Mouse (Mus musculus): ENCODE measurements around the gene Rras. TPM values are rescaled to one million over a fixed set of nuclear protein-coding genes. Genes with fewer than 3 reads are reported as not detected.

The Rras gene
- total RNA-seq, 4 experiments from 2014 or later, result 13.7 to 16.8 (median 15.2) TPM

GRCm38 (mm10) chr7:45052181-45052861, 34.6 kb downstream of the Rras start:
- peak in 1 of 2 experiments; percentile 41 for DNase-seq (ENCODE audit: low spot score in 2 of 2)

- DNase-seq (ENCODE audit: low spot score in 2 of 2), result no peak
These were observed 35.0 kb downstream of the Rras start, which contains the start of gene Prr12 for GRCm38 (mm10) chr7:45052862-45053116. Gene Prr12 (minus strand): TSS chr7:45052881.

GRCm38 (mm10) chr7:45053117-45053930, 35.6 kb downstream of the Rras start:
- DNase-seq (ENCODE audit: low spot score in 2 of 2), result peak in 1 of 2 experiments; percentile 64

- DNase-seq (ENCODE audit: low spot score in 2 of 2), result peak; percentile 92 to 95
These were observed 36.3 kb downstream of the Rras start for GRCm38 (mm10) chr7:45053931-45054510.

GRCm38 (mm10) chr7:45056329-45056971, 38.7 kb downstream of the Rras start:
- no peak for DNase-seq (ENCODE audit: low spot score in 2 of 2)

DNA sequence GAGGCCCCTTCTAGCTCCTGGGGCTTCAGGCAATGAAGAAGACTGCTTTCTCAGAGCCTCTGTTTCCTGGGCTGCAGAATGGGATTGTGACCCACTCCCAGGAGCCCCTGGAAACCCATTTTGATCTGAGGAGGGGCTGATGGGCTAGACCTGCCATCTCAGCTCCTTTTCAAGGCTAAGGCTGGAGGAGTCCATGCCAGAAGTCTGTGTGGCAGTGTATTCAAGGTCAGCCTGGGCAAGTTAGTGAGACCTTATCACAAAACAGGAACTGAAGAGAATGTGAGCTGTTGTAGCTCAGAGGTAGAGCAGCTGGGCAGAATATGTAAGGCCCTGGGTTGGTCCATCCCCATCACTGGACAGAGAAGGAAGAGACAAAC, 39.2 kb downstream of the Rras start:
- DNase-seq (ENCODE audit: low spot score in 2 of 2), result no peak

DNA sequence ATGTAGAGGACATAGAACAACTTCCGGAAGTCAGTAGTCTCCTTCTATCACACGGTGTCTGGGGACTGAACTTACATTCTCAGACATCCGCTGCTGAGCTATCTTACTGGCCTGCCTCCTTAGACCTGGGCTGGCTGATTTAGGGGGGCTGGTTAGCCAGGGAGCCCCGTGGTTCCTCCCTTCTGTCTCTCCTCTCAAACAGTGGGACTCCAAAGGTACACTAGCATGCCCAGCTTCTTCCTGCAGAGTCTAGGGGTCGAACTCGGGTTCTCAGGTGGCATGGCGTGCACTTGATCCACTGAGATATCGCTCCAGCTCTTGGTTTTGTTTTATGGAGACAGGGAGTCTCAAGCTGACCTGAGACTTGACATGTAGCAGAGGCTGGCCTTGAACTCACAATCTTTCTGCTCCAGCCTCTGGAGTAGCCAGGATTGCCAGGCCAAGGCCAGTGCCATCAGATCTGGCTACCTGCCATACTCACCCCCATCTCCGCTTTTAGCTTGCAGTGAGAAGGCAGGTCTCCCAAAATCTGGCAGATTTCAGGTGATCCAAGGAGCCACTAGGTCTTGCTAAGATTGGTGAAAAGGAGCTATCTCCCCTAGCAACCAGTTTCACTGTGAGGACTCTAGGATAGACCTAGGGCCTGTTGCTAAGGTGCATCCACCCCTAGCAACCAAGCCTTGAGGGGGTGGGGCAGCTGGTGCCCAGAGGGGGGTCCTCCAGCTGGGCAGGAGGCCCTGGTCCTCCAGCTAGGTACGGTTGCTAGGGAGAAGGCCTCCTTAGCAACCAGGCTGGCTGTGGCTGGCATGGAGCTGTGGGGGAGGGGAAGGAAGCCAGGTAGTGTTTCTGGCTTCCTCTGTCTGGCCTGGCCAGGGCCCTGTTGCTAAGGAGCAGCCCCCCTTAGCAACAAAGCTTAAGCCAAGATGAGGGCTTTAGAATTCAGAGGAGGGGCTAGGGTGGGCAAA, 41.1 kb downstream of the Rras start:
- no peak for DNase-seq (ENCODE audit: low spot score in 2 of 2)

DNA sequence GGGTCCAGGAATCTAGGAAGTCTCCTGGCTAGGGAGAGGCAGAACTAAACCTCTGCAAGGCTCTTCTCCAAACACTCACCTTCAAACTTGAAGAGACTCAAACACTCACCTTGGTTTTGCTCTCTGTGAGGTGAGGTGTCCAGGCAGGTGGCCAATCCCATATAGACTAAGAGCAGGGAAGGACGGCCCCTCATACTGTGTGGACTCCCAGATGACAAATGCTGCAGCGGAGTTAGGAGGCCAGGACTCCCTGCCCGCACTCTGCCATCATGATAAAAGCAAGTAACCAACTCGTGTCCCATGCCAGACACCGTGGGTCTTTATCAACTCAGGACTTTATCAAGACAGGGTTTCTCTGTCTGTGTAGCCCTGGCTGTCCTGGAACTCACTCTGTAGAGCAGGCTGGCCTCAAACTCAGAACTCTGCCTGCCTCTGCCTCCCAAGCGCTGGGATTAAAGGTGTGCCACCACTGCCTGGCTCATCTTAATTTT, 42.9 kb downstream of the Rras start:
- DNase-seq (ENCODE audit: low spot score in 2 of 2), result no peak

- DNase-seq (ENCODE audit: low spot score in 2 of 2), result no peak
These were observed 43.8 kb downstream of the Rras start for GRCm38 (mm10) chr7:45061532-45062075.

GRCm38 (mm10) chr7:45062239-45062835, 44.6 kb downstream of the Rras start, which contains the start of the genes Nosip and Prrg2:
Gene Nosip (plus strand): TSS chr7:45062429.
Gene Prrg2 (minus strand): TSS chr7:45062677.
- peak; percentile 94 to 95 for DNase-seq (ENCODE audit: low spot score in 2 of 2)

DNA sequence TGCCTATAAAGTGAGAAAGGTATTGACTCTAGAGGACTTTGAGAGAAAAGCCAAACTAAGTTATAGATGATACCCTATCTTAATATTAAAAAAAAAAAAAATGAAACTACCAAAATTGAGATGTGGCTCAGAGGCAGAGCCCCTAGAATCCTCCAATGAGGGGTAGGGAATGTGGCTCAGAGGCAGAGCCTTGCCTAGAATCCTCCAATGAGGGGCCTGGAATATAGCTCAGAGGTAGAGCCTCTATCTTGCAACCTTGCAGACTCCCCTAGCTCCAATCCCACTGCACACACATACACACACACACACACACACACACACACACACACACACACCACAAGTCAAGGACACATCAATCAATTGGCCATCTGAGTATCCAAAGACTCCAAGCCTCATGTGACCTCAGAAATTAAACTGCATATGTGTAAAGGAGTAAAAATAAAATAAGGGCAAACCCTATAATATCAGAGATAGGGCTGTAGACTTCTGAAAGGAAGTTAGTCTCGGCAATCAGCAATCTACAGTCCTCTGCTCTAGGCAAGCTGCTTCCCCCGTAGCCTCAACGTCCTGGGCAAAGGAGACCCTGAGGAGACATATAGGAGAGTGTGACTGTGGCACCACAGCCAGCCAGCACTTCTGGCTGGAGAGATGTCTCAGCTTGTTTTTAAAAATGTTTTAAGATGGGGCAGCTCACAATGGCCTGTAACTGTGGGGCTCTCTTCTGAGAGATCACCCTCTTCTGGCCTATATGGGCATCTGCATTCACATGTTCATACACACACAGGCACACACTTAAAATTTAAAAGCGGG, 49.6 kb downstream of the Rras start:
- no peak for DNase-seq (ENCODE audit: low spot score in 2 of 2)

DNA sequence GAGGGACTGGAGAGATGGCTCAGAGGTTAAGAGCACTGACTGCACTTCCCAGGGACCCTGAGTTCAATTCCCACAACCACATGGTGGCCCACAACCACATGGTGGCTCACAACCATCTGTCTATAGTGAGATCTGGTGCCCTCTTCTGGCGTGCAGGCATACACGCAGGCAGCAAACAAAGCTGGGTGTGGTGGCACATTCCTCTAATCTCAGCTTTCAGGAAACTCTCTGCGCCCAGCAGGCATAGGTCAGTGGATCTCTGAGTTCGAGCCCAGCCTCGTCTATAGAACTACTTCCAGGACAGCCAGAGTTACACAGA, 50.2 kb downstream of the Rras start:
- DNase-seq (ENCODE audit: low spot score in 2 of 2), result no peak

GRCm38 (mm10) chr7:45069671-45070070, 51.9 kb downstream of the Rras start:
- DNase-seq (ENCODE audit: low spot score in 2 of 2), result no peak

Small RNA genes within 50 kb of the gene (microRNA-seq; reads per million reads assigned to microRNA genes)
- gene Mir7054, result 1.0 to 1.3 reads per million in 2 experiments

Other genes starting within 250 kb of the Rras start
- 10 to 100 TPM; 27.7 to 32.5 (median 30.2) TPM for gene Nup62, start 201.9 kb upstream of the Rras start, total RNA-seq (2022)
- 10 to 100 TPM in 2 of 4 experiments, 1 to 10 TPM in 2; 2.7 to 12.2 (median 7.8) TPM for gene Il4i1, start 201.6 kb upstream of the Rras start, total RNA-seq (2022)
- 10 to 100 TPM; 23.3 to 36.1 (median 26.1) TPM for gene Atf5, start 201.3 kb upstream of the Rras start, total RNA-seq (2022)
- gene Akt1s1, start 169.0 kb upstream of the Rras start, total RNA-seq (2022), result 10 to 100 TPM; 66.3 to 72.6 (median 71.0) TPM
- gene Tbc1d17, start 168.9 kb upstream of the Rras start, total RNA-seq (2022), result 10 to 100 TPM; 71.9 to 92.1 (median 73.8) TPM
- gene Pnkp, start 160.8 kb upstream of the Rras start, total RNA-seq (2022), result 10 to 100 TPM; 29.8 to 37.7 (median 32.4) TPM
- gene Ptov1, start 148.2 kb upstream of the Rras start, total RNA-seq (2022), result 100 to 1,000 TPM; 310 to 354 (median 329) TPM
- gene Med25, start 125.2 kb upstream of the Rras start, total RNA-seq (2022), result 100 to 1,000 TPM in 3 of 4 experiments, 10 to 100 TPM in 1; 89.6 to 111 (median 107) TPM
- gene Fuz, start 121.9 kb upstream of the Rras start, total RNA-seq (2022), result 10 to 100 TPM; 22.9 to 30.0 (median 26.7) TPM
- 100 to 1,000 TPM; 274 to 323 (median 303) TPM for gene Ap2a1, start 88.5 kb upstream of the Rras start, total RNA-seq (2022)
- gene Tsks, start 74.8 kb upstream of the Rras start, total RNA-seq (2022), result under 1 TPM; 0.37 to 0.85 (median 0.67) TPM
- 100 to 1,000 TPM; 123 to 144 (median 137) TPM for gene Cpt1c, start 43.1 kb upstream of the Rras start, total RNA-seq (2022)
- 100 to 1,000 TPM; 167 to 173 (median 172) TPM for gene Prmt1, start 31.4 kb upstream of the Rras start, total RNA-seq (2022)
- gene Irf3, start 20.3 kb upstream of the Rras start, total RNA-seq (2022), result 10 to 100 TPM; 42.1 to 52.0 (median 45.0) TPM
- 1 to 10 TPM; 2.3 to 6.1 (median 4.3) TPM for gene Bcl2l12, start 19.2 kb upstream of the Rras start, total RNA-seq (2022)
- gene Scaf1, start 1.6 kb upstream of the Rras start, total RNA-seq (2022), result 100 to 1,000 TPM; 163 to 173 (median 167) TPM
- 10 to 100 TPM; 72.9 to 75.3 (median 73.6) TPM for gene Prr12, start 34.9 kb downstream of the Rras start, total RNA-seq (2022)
- gene Nosip, start 44.5 kb downstream of the Rras start, total RNA-seq (2022), result 10 to 100 TPM; 42.2 to 53.5 (median 49.8) TPM
- gene Prrg2, start 44.7 kb downstream of the Rras start, total RNA-seq (2022), result 1 to 10 TPM; 6.5 to 7.6 (median 6.9) TPM
- gene Rcn3, start 74.3 kb downstream of the Rras start, total RNA-seq (2022), result 10 to 100 TPM in 3 of 4 experiments, 1 to 10 TPM in 1; 9.9 to 13.9 (median 10.6) TPM
- gene Fcgrt, start 85.9 kb downstream of the Rras start, total RNA-seq (2022), result 10 to 100 TPM; 16.8 to 23.4 (median 20.1) TPM
- 100 to 1,000 TPM; 439 to 619 (median 513) TPM for gene Rps11, start 106.5 kb downstream of the Rras start, total RNA-seq (2022)
- gene Rpl13a, start 110.8 kb downstream of the Rras start, total RNA-seq (2022), result 1,000 to 10,000 TPM in 1 of 4 experiments, 100 to 1,000 TPM in 3; 731 to 1,022 (median 859) TPM
- gene Gm45713, start 118.3 kb downstream of the Rras start, total RNA-seq (2022), result not detected
- gene Flt3l, start 118.5 kb downstream of the Rras start, total RNA-seq (2022), result 10 to 100 TPM; 10.0 to 12.0 (median 10.4) TPM
- gene Pih1d1, start 136.3 kb downstream of the Rras start, total RNA-seq (2022), result 10 to 100 TPM; 37.5 to 56.7 (median 46.3) TPM
- gene Aldh16a1, start 136.6 kb downstream of the Rras start, total RNA-seq (2022), result 10 to 100 TPM; 16.9 to 18.6 (median 17.6) TPM
- gene Slc17a7, start 146.0 kb downstream of the Rras start, total RNA-seq (2022), result 1,000 to 10,000 TPM; 1,166 to 1,245 (median 1,206) TPM
- under 1 TPM in 2 of 4 experiments, not detected in 2; 0.20 to 0.51 TPM for gene Gfy, start 161.6 kb downstream of the Rras start, total RNA-seq (2022)
- gene Pth2, start 163.0 kb downstream of the Rras start, total RNA-seq (2022), result not detected
- gene Ccdc155, start 186.9 kb downstream of the Rras start, total RNA-seq (2022), result 1 to 10 TPM; 2.5 to 4.8 (median 3.6) TPM
- 1 to 10 TPM; 2.1 to 3.3 (median 2.6) TPM for gene Dkkl1, start 194.2 kb downstream of the Rras start, total RNA-seq (2022)
- gene Tead2, start 197.8 kb downstream of the Rras start, total RNA-seq (2022), result 1 to 10 TPM; 2.2 to 5.4 (median 3.7) TPM
- 10 to 100 TPM in 2 of 4 experiments, 1 to 10 TPM in 2; 6.3 to 34.1 (median 18.1) TPM for gene Cd37, start 221.2 kb downstream of the Rras start, total RNA-seq (2022)
- gene Slc6a16, start 223.1 kb downstream of the Rras start, total RNA-seq (2022), result 1 to 10 TPM; 1.9 to 3.4 (median 2.6) TPM